Mouse (Mus musculus): Measurements from ENCODE around the gene Mesd. TPM values are rescaled to one million over a fixed set of nuclear protein-coding genes. Genes with fewer than 3 reads are reported as not detected.

Mesd gene
- polyA plus RNA-seq, 1 experiment from 2014 or later, result 37.6 TPM

- H3K36me3 ChIP-seq (ENCODE audit: control insufficient read depth, insufficient read depth), result no peaks in the 10 kb centered on the region
- no peak overlapping the region for H3K27ac ChIP-seq (ENCODE audit: low read length)
- no peak for ATAC-seq (ENCODE audit: low read depth)
- no peak overlapping the region for H3K9ac ChIP-seq (ENCODE audit: low read depth, low read length)
- no peak overlapping the region for H3K4me3 ChIP-seq (ENCODE audit: low read depth, low read length)
- no peak overlapping the region for H3K4me2 ChIP-seq (ENCODE audit: low read depth, low read length)
- H3K4me1 ChIP-seq (ENCODE audit: control insufficient read depth, low read depth, low read length), result no peaks in the 10 kb centered on the region
- 36% methylated on average over 3 of the region's 3 CpGs for WGBS (ENCODE audit: insufficient replicate concordance)
- no peaks in the 10 kb centered on the region for H3K27me3 ChIP-seq (ENCODE audit: control insufficient read depth, insufficient read depth, low read depth, low read length)
- H3K9me3 ChIP-seq (replicated peaks; ENCODE audit: control insufficient read depth, low read length), result no peaks in the 10 kb centered on the region
Measured at GRCm38 (mm10) chr7:83921637-83922036, 37.4 kb downstream of the Mesd start.

GRCm38 (mm10) chr7:83939017-83939721, 54.9 kb downstream of the Mesd start:
- H3K9me3 ChIP-seq (replicated peaks; ENCODE audit: control insufficient read depth, low read length), result no peaks in the 10 kb centered on the region
- no peak for ATAC-seq (ENCODE audit: low read depth)
- no peak overlapping the region for H3K4me3 ChIP-seq (ENCODE audit: low read depth, low read length)
- H3K27ac ChIP-seq (ENCODE audit: low read length), result no peak overlapping the region
- no peak overlapping the region for H3K4me2 ChIP-seq (ENCODE audit: low read depth, low read length)
- H3K9ac ChIP-seq (ENCODE audit: low read depth, low read length), result no peak overlapping the region
- WGBS (ENCODE audit: insufficient replicate concordance), result 45% methylated on average over 3 of the region's 3 CpGs
- H3K36me3 ChIP-seq (ENCODE audit: control insufficient read depth, insufficient read depth), result no peaks in the 10 kb centered on the region
- H3K27me3 ChIP-seq (ENCODE audit: control insufficient read depth, insufficient read depth, low read depth, low read length), result no peaks in the 10 kb centered on the region
- no peaks in the 10 kb centered on the region for H3K4me1 ChIP-seq (ENCODE audit: control insufficient read depth, low read depth, low read length)

- no peaks in the 10 kb centered on the region for H3K36me3 ChIP-seq (ENCODE audit: control insufficient read depth, insufficient read depth)
Measured at GRCm38 (mm10) chr7:83940136-83940535, 55.9 kb downstream of the Mesd start.

GRCm38 (mm10) chr7:83941701-83942101, 57.4 kb downstream of the Mesd start:
- H3K9ac ChIP-seq (ENCODE audit: low read depth, low read length), result no peak overlapping the region
- H3K4me2 ChIP-seq (ENCODE audit: low read depth, low read length), result no peak overlapping the region
- H3K4me1 ChIP-seq (ENCODE audit: control insufficient read depth, low read depth, low read length), result no peaks in the 10 kb centered on the region
- no peaks in the 10 kb centered on the region for H3K27me3 ChIP-seq (ENCODE audit: control insufficient read depth, insufficient read depth, low read depth, low read length)
- H3K27ac ChIP-seq (ENCODE audit: low read length), result no peak overlapping the region
- no peak for ATAC-seq (ENCODE audit: low read depth)
- no peak overlapping the region for H3K4me3 ChIP-seq (ENCODE audit: low read depth, low read length)
- H3K36me3 ChIP-seq (ENCODE audit: control insufficient read depth, insufficient read depth), result no peaks in the 10 kb centered on the region
- no peaks in the 10 kb centered on the region for H3K9me3 ChIP-seq (replicated peaks; ENCODE audit: control insufficient read depth, low read length)
- 70% methylated on average over 8 of the region's 8 CpGs for WGBS (ENCODE audit: insufficient replicate concordance)

More at GRCm38 (mm10) chr7:83940136-83940535, 55.9 kb downstream of the Mesd start:
- Histone ChIP-seq H3K4me2 (ENCODE audit: low read depth, low read length) (no peak overlapping the region), H3K9ac (ENCODE audit: low read depth, low read length) (no peak overlapping the region), H3K4me3 (ENCODE audit: low read depth, low read length) (no peak overlapping the region), H3K9me3 (replicated peaks; ENCODE audit: control insufficient read depth, low read length) (no peaks in the 10 kb centered on the region), H3K4me1 (ENCODE audit: control insufficient read depth, low read depth, low read length) (no peaks in the 10 kb centered on the region), H3K27me3 (ENCODE audit: control insufficient read depth, insufficient read depth, low read depth, low read length) (no peaks in the 10 kb centered on the region), H3K27ac (ENCODE audit: low read length) (no peak overlapping the region)
- WGBS (ENCODE audit: insufficient replicate concordance), result 51% methylated on average over 2 of the region's 2 CpGs
- ATAC-seq (ENCODE audit: low read depth), result no peak

GRCm38 (mm10) chr7:83948743-83949142, 64.5 kb downstream of the Mesd start:
- Histone ChIP-seq H3K4me2 (ENCODE audit: low read depth, low read length) (no peak overlapping the region), H3K36me3 (ENCODE audit: control insufficient read depth, insufficient read depth) (no peaks in the 10 kb centered on the region), H3K27me3 (ENCODE audit: control insufficient read depth, insufficient read depth, low read depth, low read length) (no peaks in the 10 kb centered on the region), H3K27ac (ENCODE audit: low read length) (no peak overlapping the region), H3K4me1 (ENCODE audit: control insufficient read depth, low read depth, low read length) (no peaks in the 10 kb centered on the region), H3K9ac (ENCODE audit: low read depth, low read length) (no peak overlapping the region), H3K9me3 (replicated peaks; ENCODE audit: control insufficient read depth, low read length) (no peaks in the 10 kb centered on the region), H3K4me3 (ENCODE audit: low read depth, low read length) (no peak overlapping the region)
- no peak for ATAC-seq (ENCODE audit: low read depth)
- 57% methylated on average over 7 of the region's 7 CpGs for WGBS (ENCODE audit: insufficient replicate concordance)

GRCm38 (mm10) chr7:83949662-83950061, 65.4 kb downstream of the Mesd start:
- no peak overlapping the region for H3K9ac ChIP-seq (ENCODE audit: low read depth, low read length)
- 61% methylated on average over 6 of the region's 6 CpGs for WGBS (ENCODE audit: insufficient replicate concordance)
- no peak for ATAC-seq (ENCODE audit: low read depth)

More at GRCm38 (mm10) chr7:83949662-83950061, 65.4 kb downstream of the Mesd start:
- Histone ChIP-seq H3K27ac (ENCODE audit: low read length) (no peak overlapping the region), H3K27me3 (ENCODE audit: control insufficient read depth, insufficient read depth, low read depth, low read length) (no peaks in the 10 kb centered on the region), H3K4me1 (ENCODE audit: control insufficient read depth, low read depth, low read length) (no peaks in the 10 kb centered on the region), H3K36me3 (ENCODE audit: control insufficient read depth, insufficient read depth) (no peaks in the 10 kb centered on the region), H3K9me3 (replicated peaks; ENCODE audit: control insufficient read depth, low read length) (no peaks in the 10 kb centered on the region), H3K4me3 (ENCODE audit: low read depth, low read length) (no peak overlapping the region), H3K4me2 (ENCODE audit: low read depth, low read length) (no peak overlapping the region)

Other genes with a start within 250 kb of the Mesd start
- 7.2 and 8.3 TPM in 2 replicates for gene Il16, start 138.7 kb upstream of the Mesd start, polyA plus RNA-seq (2015; fragmentation: Nextera tagmentation; extraction: Ambion mirVana)
- gene Cfap161, start 89.6 kb upstream of the Mesd start, polyA plus RNA-seq (2015; fragmentation: Nextera tagmentation; extraction: Ambion mirVana), result not detected in 2 replicates
- 5.9 and 7.2 TPM in 2 replicates for gene Tlnrd1, start 161 bp upstream of the Mesd start, polyA plus RNA-seq (2015; fragmentation: Nextera tagmentation; extraction: Ambion mirVana)
- gene Cemip, start 202.0 kb downstream of the Mesd start, polyA plus RNA-seq (2015; fragmentation: Nextera tagmentation; extraction: Ambion mirVana), result 0.04 TPM in 1 of 2 replicates, not detected in the other

All from liver, embryonic 16.5 days (tissue).